Mouse (Mus musculus): Measurements from ENCODE around the gene Bag2. TPM values are rescaled to one million over a fixed set of nuclear protein-coding genes. Genes with fewer than 3 reads are reported as not detected.
"Not testable (repeated sequence)": the region's sequence is repeated elsewhere in the genome, so short reads cannot be mapped to it uniquely, and the experiment has no call there.

The Bag2 gene
- total RNA-seq, 4 experiments from 2014 or later = 13.0 to 17.2 (median 14.7) TPM

GRCm38 (mm10) chr1:33749709-33750108 lies 7.9 kb downstream of the Bag2 start:
- not testable (repeated sequence) for DNase-seq

GRCm38 (mm10) chr1:33749109-33749508 lies 8.5 kb downstream of the Bag2 start:
- DNase-seq = no peak

- DNase-seq = no peak
Observed at GRCm38 (mm10) chr1:33745901-33746300, 11.7 kb downstream of the Bag2 start.

- not testable (repeated sequence) for DNase-seq
Observed at GRCm38 (mm10) chr1:33744815-33745214, 12.8 kb downstream of the Bag2 start.

GRCm38 (mm10) chr1:33742903-33743302 lies 14.7 kb downstream of the Bag2 start:
- no peak for DNase-seq

GRCm38 (mm10) chr1:33739302-33739701 lies 18.3 kb downstream of the Bag2 start:
- DNase-seq = peak; percentile 38

GRCm38 (mm10) chr1:33738681-33739278 lies 18.8 kb downstream of the Bag2 start:
- DNase-seq = no peak

GRCm38 (mm10) chr1:33738281-33738680 lies 19.3 kb downstream of the Bag2 start:
- DNase-seq = no peak

GRCm38 (mm10) chr1:33734001-33734685 lies 23.5 kb downstream of the Bag2 start:
- no peak for DNase-seq

GRCm38 (mm10) chr1:33733044-33733443 lies 24.6 kb downstream of the Bag2 start:
- no peak for DNase-seq

- DNase-seq = no peak
Observed at GRCm38 (mm10) chr1:33725086-33725485, 32.5 kb downstream of the Bag2 start.

GRCm38 (mm10) chr1:33724516-33724915 lies 33.1 kb downstream of the Bag2 start:
- DNase-seq = no peak

- DNase-seq = no peak
Observed at GRCm38 (mm10) chr1:33721020-33721419, 36.6 kb downstream of the Bag2 start.

- no peak for DNase-seq
Observed at GRCm38 (mm10) chr1:33720231-33720630, 37.4 kb downstream of the Bag2 start.

GRCm38 (mm10) chr1:33719733-33720225 lies 37.8 kb downstream of the Bag2 start, which contains the start of gene Rab23:
TSS of gene Rab23 (plus strand) at chr1:33719887.
- peak; percentile 63 for DNase-seq

GRCm38 (mm10) chr1:33717636-33718035 lies 40.0 kb downstream of the Bag2 start:
- DNase-seq = no peak

- no peak for DNase-seq
Observed at GRCm38 (mm10) chr1:33714796-33715195, 42.8 kb downstream of the Bag2 start.

GRCm38 (mm10) chr1:33712026-33712425 lies 45.6 kb downstream of the Bag2 start:
- no peak for DNase-seq

- DNase-seq = no peak
Observed at GRCm38 (mm10) chr1:33709615-33710014, 48.0 kb downstream of the Bag2 start.

- DNase-seq = no peak
Observed at GRCm38 (mm10) chr1:33701244-33701643, 56.4 kb downstream of the Bag2 start.

- no peak for DNase-seq
Observed at GRCm38 (mm10) chr1:33696016-33696415, 61.6 kb downstream of the Bag2 start.

Measured in adrenal gland, adult 8-10 months (tissue).